Mouse (Mus musculus) kidney, adult 2 months (tissue): ENCODE data around the gene Pigw.

Experiments
- CTCF ChIP-seq: fragments of 200-500 bp; conservative IDR thresholded peaks from 2 replicates; pipeline ENCODE4 v1.5.1; 2011; ENCODE audit warnings: low read depth, mild to moderate bottlenecking, control low read depth, low read length, moderate library complexity, mixed read lengths; ENCODE audit not compliant: insufficient read depth, insufficient read length
- POLR2A ChIP-seq: fragments of 200-500 bp; IDR thresholded peaks from one replicate; pipeline ENCODE4 v1.6.1; 2011; ENCODE audit warnings: low read depth, low read length, control low read depth

DNA sequence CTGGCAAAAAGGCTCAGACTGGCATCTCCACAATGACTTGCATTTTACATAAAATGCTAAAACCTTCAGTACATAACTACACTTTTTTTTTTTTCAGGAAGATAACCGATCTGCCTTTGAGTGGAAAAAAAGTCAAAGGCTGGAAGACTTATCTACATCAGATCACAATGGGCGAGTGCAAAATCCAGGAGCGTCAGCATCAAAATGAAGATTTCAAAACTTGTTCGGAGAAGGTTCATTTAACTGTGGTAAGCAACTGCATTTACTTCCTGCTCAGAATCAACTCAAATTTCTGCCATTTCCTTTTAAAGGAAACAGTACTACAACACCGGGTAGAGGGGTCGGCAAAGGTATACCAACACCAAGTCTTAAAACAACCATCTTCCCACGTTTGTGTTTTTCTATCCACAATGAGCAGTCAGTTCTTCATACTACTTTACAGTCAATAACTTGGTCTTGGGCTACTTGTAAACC, 11.3 kb downstream of the Pigw start:
- TF ChIP-seq POLR2A: no peak
- TF ChIP-seq CTCF: no peak
